Mouse (Mus musculus) mature B cell (primary cell): ENCODE measurements around the gene Usp53.

Experiments used
- in situ Hi-C: fragments of 300-500 bp; cut with MboI; formaldehyde crosslinking; loops from 2 replicates; pipeline ENCODE4 v1.14.3; 2019

Gene Usp53

GRCm38 (mm10) chr3:122984249-122985182, at the start of gene Usp53:
Gene Usp53, minus strand, starts transcription at chr3:122984510.
- in situ Hi-C loops, result no loop called here

- in situ Hi-C loops, result no loop called here
These were observed 49.5 kb upstream of the Usp53 start for GRCm38 (mm10) chr3:123033804-123034203.

- in situ Hi-C loops, result no loop called here
These were observed 41.3 kb upstream of the Usp53 start for GRCm38 (mm10) chr3:123025634-123026033.

- in situ Hi-C loops, result no loop called here
These were observed 40.4 kb upstream of the Usp53 start for GRCm38 (mm10) chr3:123024496-123025234.

- in situ Hi-C loops, result no loop called here
These were observed 34.5 kb upstream of the Usp53 start for GRCm38 (mm10) chr3:123018792-123019191.

- in situ Hi-C loops, result no loop called here
These were observed 29.2 kb upstream of the Usp53 start for GRCm38 (mm10) chr3:123013476-123013875.

GRCm38 (mm10) chr3:123009417-123009816, 25.1 kb upstream of the Usp53 start:
- in situ Hi-C loops, result no loop called here

GRCm38 (mm10) chr3:123007386-123007785, 23.1 kb upstream of the Usp53 start:
- in situ Hi-C loops, result no loop called here

GRCm38 (mm10) chr3:123001053-123001452, 16.7 kb upstream of the Usp53 start:
- in situ Hi-C loops, result no loop called here

GRCm38 (mm10) chr3:122998511-122998910, 14.2 kb upstream of the Usp53 start:
- in situ Hi-C loops, result no loop called here

- in situ Hi-C loops, result no loop called here
These were observed 12.7 kb upstream of the Usp53 start for GRCm38 (mm10) chr3:122996968-122997367.

- in situ Hi-C loops, result no loop called here
These were observed 2.6 kb upstream of the Usp53 start for GRCm38 (mm10) chr3:122986906-122987305.

- in situ Hi-C loops, result no loop called here
These were observed 2.1 kb upstream of the Usp53 start for GRCm38 (mm10) chr3:122986386-122986785.

- in situ Hi-C loops, result no loop called here
These were observed 1.1 kb upstream of the Usp53 start for GRCm38 (mm10) chr3:122985183-122985944.

- in situ Hi-C loops, result no loop called here
These were observed 461 bp downstream of the Usp53 start for GRCm38 (mm10) chr3:122983849-122984248.

- in situ Hi-C loops, result no loop called here
These were observed 8.3 kb downstream of the Usp53 start for GRCm38 (mm10) chr3:122975964-122976363.

GRCm38 (mm10) chr3:122975363-122975762, 8.9 kb downstream of the Usp53 start:
- in situ Hi-C loops, result no loop called here

GRCm38 (mm10) chr3:122974833-122975232, 9.5 kb downstream of the Usp53 start:
- in situ Hi-C loops, result no loop called here

- in situ Hi-C loops, result no loop called here
These were observed 12.0 kb downstream of the Usp53 start for GRCm38 (mm10) chr3:122972126-122972822.

GRCm38 (mm10) chr3:122968391-122968790, 15.9 kb downstream of the Usp53 start:
- in situ Hi-C loops, result no loop called here

GRCm38 (mm10) chr3:122964301-122964700, 20.0 kb downstream of the Usp53 start:
- in situ Hi-C loops, result no loop called here
